Mouse (Mus musculus): ENCODE measurements around the gene Pgbd5.

GRCm38 (mm10) chr8:124404471-124405260 is 34.8 kb downstream of the Pgbd5 start:
- TF ChIP-seq GATA1 (IDR thresholded peaks at IDR 0.05; ENCODE audit: low read length) (no peak), TAL1 (IDR thresholded peaks at IDR 0.05; ENCODE audit: low read length) (no peak)
